Mouse (Mus musculus) intestine, postnatal 0 days (tissue): ENCODE measurements at regions not wholly inside any gene's neighbourhood (a gene's known extent, or its start where the extent isn't known, plus 50 kb on each side); places are given as distances from the start of the nearest gene placed in this dataset.

ENCODE experiments used
- ATAC-seq: fragments of 200-750 bp; cut with Nextera tagmentation; 2 replicates; pipeline ENCODE4 v1.8.0; 2017; ENCODE audit warnings: mild to moderate bottlenecking, moderate TSS enrichment, moderate library complexity
- H3K27ac ChIP-seq: fragments of 300-500 bp; sonication (generic); 2 replicates; pipeline ENCODE4 v1.5.1; 2014; ENCODE audit warnings: mild to moderate bottlenecking, low read depth, low read length, moderate library complexity
- H3K27me3 ChIP-seq: fragments of 300-500 bp; sonication (generic); replicated peaks from 2 replicates; pipeline ENCODE4 v1.6.1; 2014; ENCODE audit warnings: low read length, mixed read lengths; ENCODE audit not compliant: control insufficient read depth, insufficient read depth
- H3K36me3 ChIP-seq: fragments of 300-500 bp; sonication (generic); 2 replicates; pipeline ENCODE4 v1.6.1; 2014; ENCODE audit warnings: mild to moderate bottlenecking, moderate library complexity; ENCODE audit not compliant: control insufficient read depth, insufficient read depth
- H3K4me1 ChIP-seq: fragments of 300-500 bp; sonication (generic); replicated peaks from 2 replicates; pipeline ENCODE4 v1.6.1; 2014; ENCODE audit warnings: antibody characterized with exemption, low read length, mixed read lengths; ENCODE audit not compliant: control insufficient read depth, insufficient read depth
- H3K4me2 ChIP-seq: fragments of 300-500 bp; sonication (generic); replicated peaks from 2 replicates; pipeline ENCODE4 v1.6.1; 2014; ENCODE audit warnings: low read depth, mild to moderate bottlenecking, moderate library complexity
- H3K4me3 ChIP-seq: fragments of 300-500 bp; sonication (generic); 2 replicates; pipeline ENCODE4 v1.5.1; 2014; ENCODE audit warnings: low read depth, low read length
- H3K9ac ChIP-seq: fragments of 300-500 bp; sonication (generic); 2 replicates; pipeline ENCODE4 v1.6.1; 2014; ENCODE audit warnings: mild to moderate bottlenecking, low read depth, low read length
- H3K9me3 ChIP-seq: fragments of 300-500 bp; sonication (generic); 2 replicates; pipeline ENCODE4 v1.6.1; 2016; ENCODE audit warnings: mixed run types; ENCODE audit not compliant: control insufficient read depth
- CTCF ChIP-seq: sonication (generic); IDR thresholded peaks from 2 replicates; pipeline ENCODE4 v1.5.1; 2016; ENCODE audit warnings: low read depth, mild to moderate bottlenecking, control low read depth, antibody characterized with exemption, moderate library complexity
- WGBS: fragments of 180-500 bp; shearing (Covaris S2); extraction: QIAGEN DNeasy Blood & Tissue Kit; methylation state at CpG from one replicate; pipeline ENCODE4 v1.1.7; 2014; 5-methylcytosine and 5-hydroxymethylcytosine counted together

DNA sequence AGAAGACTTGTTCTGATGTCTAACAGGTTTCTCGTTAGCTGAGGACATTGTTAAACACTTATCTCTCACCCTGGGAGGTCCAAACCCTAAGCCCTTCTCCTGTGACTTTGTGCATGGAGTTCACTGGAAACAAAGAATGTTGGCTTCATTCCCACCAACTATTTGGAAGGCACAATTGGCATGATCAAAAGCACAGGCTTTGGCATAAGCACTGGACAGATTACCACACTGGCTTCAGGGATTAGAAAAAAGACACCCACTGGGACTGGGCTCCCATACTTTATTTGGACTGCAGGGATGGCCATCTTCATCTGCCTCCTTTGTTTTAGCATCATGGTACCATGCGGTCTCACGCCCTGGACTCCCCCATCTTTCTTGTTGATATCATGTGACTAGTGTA lies 317.0 kb downstream of the Tns1 start:
- 83% methylated on average over 3 of the region's 3 CpGs for WGBS
- H3K4me2 ChIP-seq: no peak overlapping the region
- no peaks in the 10 kb centered on the region for H3K9me3 ChIP-seq
- H3K27me3 ChIP-seq: no peaks in the 10 kb centered on the region
- H3K9ac ChIP-seq: no peak overlapping the region
- no peaks in the 10 kb centered on the region for H3K4me1 ChIP-seq
- no peak overlapping the region for H3K4me3 ChIP-seq
- H3K36me3 ChIP-seq: no peaks in the 10 kb centered on the region
- no peak for ATAC-seq
- no peak for TF ChIP-seq CTCF
- H3K27ac ChIP-seq: no peak overlapping the region

GRCm38 (mm10) chr1:73805156-73805555 lies 319.1 kb downstream of the Tns1 start:
- ATAC-seq: no peak
- WGBS: 86% methylated on average over 9 of the region's 9 CpGs

GRCm38 (mm10) chr1:73799996-73800395 lies 324.3 kb downstream of the Tns1 start:
- H3K9me3 ChIP-seq: no peaks in the 10 kb centered on the region
- H3K27me3 ChIP-seq: no peaks in the 10 kb centered on the region
- no peak for TF ChIP-seq CTCF
- no peak overlapping the region for H3K4me2 ChIP-seq
- no peak overlapping the region for H3K9ac ChIP-seq
- no peaks in the 10 kb centered on the region for H3K36me3 ChIP-seq
- no peak overlapping the region for H3K27ac ChIP-seq
- no peak overlapping the region for H3K4me3 ChIP-seq
- H3K4me1 ChIP-seq: no peaks in the 10 kb centered on the region
- ATAC-seq: no peak
- WGBS: 69% methylated on average over 1 of the region's 1 CpGs

More at GRCm38 (mm10) chr1:73805156-73805555, 319.1 kb downstream of the Tns1 start:
- no peaks in the 10 kb centered on the region for H3K36me3 ChIP-seq
- no peaks in the 10 kb centered on the region for H3K9me3 ChIP-seq
- H3K4me1 ChIP-seq: no peaks in the 10 kb centered on the region
- no peaks in the 10 kb centered on the region for H3K27me3 ChIP-seq
- H3K9ac ChIP-seq: no peak overlapping the region
- H3K4me3 ChIP-seq: no peak overlapping the region
- no peak overlapping the region for H3K27ac ChIP-seq
- no peak for TF ChIP-seq CTCF
- H3K4me2 ChIP-seq: no peak overlapping the region

DNA sequence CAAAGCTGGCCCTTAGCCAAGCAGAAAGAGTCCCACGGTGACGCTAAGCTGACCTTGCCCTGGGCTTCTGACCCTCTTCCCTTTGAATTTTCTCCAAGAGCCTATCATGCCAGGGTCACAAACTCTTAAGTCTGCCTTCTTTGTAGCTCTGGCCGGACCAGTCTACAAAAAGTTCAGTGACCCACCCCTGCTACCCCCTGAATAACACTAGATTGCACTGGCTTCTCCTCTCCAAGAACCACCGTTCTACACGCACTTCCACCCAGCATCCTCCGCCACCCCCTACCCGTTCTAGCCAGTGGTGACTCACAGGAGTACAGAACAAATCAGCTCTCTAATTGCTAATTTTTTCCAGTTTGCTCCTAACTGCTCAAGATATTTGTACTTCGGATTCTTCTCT lies 325.0 kb downstream of the Tns1 start:
- no peak for ATAC-seq
- no peak for TF ChIP-seq CTCF
- H3K36me3 ChIP-seq: no peaks in the 10 kb centered on the region
- 76% methylated on average over 8 of the region's 8 CpGs for WGBS
- no peak overlapping the region for H3K9ac ChIP-seq
- H3K4me1 ChIP-seq: no peaks in the 10 kb centered on the region
- no peak overlapping the region for H3K4me2 ChIP-seq
- no peak overlapping the region for H3K4me3 ChIP-seq
- H3K9me3 ChIP-seq: no peaks in the 10 kb centered on the region
- H3K27ac ChIP-seq: no peak overlapping the region
- no peaks in the 10 kb centered on the region for H3K27me3 ChIP-seq

- TF ChIP-seq CTCF: no peak
- Histone ChIP-seq H3K4me3 (no peak overlapping the region), H3K4me1 (no peaks in the 10 kb centered on the region), H3K9me3 (no peaks in the 10 kb centered on the region), H3K9ac (no peak overlapping the region), H3K4me2 (no peak overlapping the region), H3K36me3 (no peaks in the 10 kb centered on the region), H3K27me3 (no peaks in the 10 kb centered on the region), H3K27ac (no peak overlapping the region)
- 75% methylated on average over 2 of the region's 2 CpGs for WGBS
- no peak for ATAC-seq
Measured at GRCm38 (mm10) chr1:73797858-73798257, 326.4 kb downstream of the Tns1 start.

DNA sequence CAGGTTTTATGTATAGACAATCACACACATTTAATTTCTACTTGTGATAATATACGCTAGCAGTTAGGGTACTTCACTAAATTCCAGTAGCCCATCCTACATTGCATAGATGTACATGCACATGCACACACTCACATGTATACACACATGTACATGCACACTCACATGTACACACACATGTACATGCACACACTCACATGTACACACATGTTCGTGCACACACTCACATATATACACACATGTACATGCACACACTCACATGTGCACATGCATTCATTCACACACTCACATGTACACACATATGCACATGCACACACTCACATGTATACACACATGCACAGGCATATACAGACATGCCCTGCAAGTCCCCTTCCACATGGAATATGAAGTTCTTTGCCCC lies 326.8 kb downstream of the Tns1 start:
- no peak overlapping the region for H3K9ac ChIP-seq
- 91% methylated on average over 2 of the region's 2 CpGs for WGBS
- H3K4me1 ChIP-seq: no peaks in the 10 kb centered on the region
- H3K27ac ChIP-seq: no peak overlapping the region
- no peaks in the 10 kb centered on the region for H3K36me3 ChIP-seq
- no peak overlapping the region for H3K4me2 ChIP-seq
- no peaks in the 10 kb centered on the region for H3K9me3 ChIP-seq
- H3K27me3 ChIP-seq: no peaks in the 10 kb centered on the region
- TF ChIP-seq CTCF: no peak
- H3K4me3 ChIP-seq: no peak overlapping the region
- no peak for ATAC-seq

DNA sequence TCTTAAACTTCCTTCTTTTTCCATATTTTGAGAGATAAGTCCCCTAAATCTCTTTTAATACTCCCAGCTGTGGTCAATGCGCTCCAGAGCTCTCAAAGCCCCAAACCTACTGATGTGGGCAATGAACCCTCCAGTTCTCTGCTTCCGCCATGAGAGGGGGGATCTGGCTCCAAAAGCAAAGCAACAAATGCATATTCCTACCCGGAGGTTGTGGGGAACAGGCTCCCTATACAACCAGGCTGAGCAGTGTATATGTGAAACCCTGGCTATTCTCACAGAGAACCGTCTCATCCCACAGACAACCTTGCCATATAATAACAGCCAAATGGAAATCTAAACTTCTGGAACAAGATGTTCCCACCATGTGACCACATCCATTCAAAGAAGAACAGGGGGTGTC lies 330.4 kb downstream of the Tns1 start:
- no peak overlapping the region for H3K27ac ChIP-seq
- WGBS: 80% methylated on average over 4 of the region's 4 CpGs
- no peak for ATAC-seq
- H3K9me3 ChIP-seq: no peaks in the 10 kb centered on the region
- no peaks in the 10 kb centered on the region for H3K36me3 ChIP-seq
- no peak overlapping the region for H3K4me2 ChIP-seq
- no peak for TF ChIP-seq CTCF
- H3K27me3 ChIP-seq: no peaks in the 10 kb centered on the region
- no peaks in the 10 kb centered on the region for H3K4me1 ChIP-seq
- H3K4me3 ChIP-seq: no peak overlapping the region
- H3K9ac ChIP-seq: no peak overlapping the region
